Mouse (Mus musculus): ENCODE results near the gene Trpv2.

DNA sequence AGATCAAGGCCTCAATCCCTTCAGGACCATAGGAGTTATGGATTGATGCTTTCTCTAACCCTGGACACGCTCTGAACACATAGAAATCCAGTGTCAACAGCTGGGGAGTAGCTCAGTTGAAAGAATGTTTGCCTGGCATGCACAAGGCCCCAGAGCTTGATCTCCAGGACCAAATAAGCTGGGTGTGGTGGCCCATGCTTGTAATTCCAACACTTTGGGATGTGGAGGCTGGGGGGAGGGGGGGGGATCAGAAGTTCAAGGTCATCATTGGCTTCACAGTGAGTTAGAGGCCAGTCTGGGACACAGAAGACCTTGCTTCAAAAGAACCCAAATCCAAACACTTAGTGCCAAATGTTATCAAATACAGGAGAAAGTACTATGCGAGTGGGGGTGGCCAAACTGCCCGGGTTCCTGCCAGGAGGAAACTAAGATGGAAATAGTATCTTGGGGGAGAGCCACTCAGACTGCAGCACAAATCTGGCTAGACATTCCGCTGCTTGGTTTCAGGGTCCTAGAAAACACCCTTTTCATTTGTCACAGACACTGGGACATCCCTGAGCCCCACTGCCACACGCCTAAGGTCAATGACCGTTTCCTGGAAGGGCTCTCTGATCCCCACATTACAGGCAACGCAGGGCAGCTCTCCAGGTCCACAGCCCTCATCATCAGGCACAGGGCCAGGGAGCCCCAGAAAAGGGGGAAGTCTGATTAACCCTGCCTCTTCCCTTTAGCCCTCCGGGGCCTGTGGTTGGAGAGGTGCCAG lies 71.6 kb downstream of the Trpv2 start:
- no peak for TF ChIP-seq CTCF (IDR thresholded peaks at IDR 0.05; ENCODE audit: borderline replicate concordance, insufficient read depth, low read depth, low read length)
- TF ChIP-seq POLR2A (IDR thresholded peaks at IDR 0.05; ENCODE audit: borderline replicate concordance, insufficient read depth, low read length), result no peak

Data from cerebellum, adult 2 months (tissue).